Mouse (Mus musculus): ENCODE measurements around the gene Bcl2l2.

- TF ChIP-seq CTCF (IDR thresholded peaks at IDR 0.05; ENCODE audit: insufficient read depth, low read depth, low read length) (no peak), POLR2A (IDR thresholded peaks at IDR 0.05; ENCODE audit: insufficient read depth, low read depth, low read length) (no peak)
Measured at GRCm38 (mm10) chr14:54868026-54868425, 15.2 kb upstream of the Bcl2l2 start.

Measured in olfactory bulb, adult 2 months (tissue).